ENCODE assay signal across 8 mouse cellular contexts in genomic region chrX:8096787-8097242, GRCm38 (mm10). TPM values are rescaled to one million over a fixed set of nuclear protein-coding genes. Genes with fewer than 3 reads are reported as not detected.
DNase-seq lines count a peak whose midpoint lies in the region; ATAC-seq lines count a peak whose summit lies in the region.

No protein-coding gene starts in this region.

- intact Hi-C loops in gastrocnemius, postnatal 14 days (cut with DNase I; ENCODE audit: low total_unique reads) = no loop called here
- intact Hi-C loops in left cerebral cortex, postnatal 10 days (cut with DNase I) = no loop called here

- DNase-seq in adrenal gland, adult (ENCODE audit: inconsistent age in 2 of 2, low spot score in 1 of 2) = peak; percentile 96 to 97
- DNase-seq in embryo, embryonic 10.5 days (ENCODE audit: low spot score) = peak; percentile 95
- DNase-seq in gastrocnemius, postnatal 14 days = peak; percentile 94
- peak; percentile 96 to 97 for DNase-seq in left cerebral cortex, postnatal 10 days (ENCODE audit: extremely low spot score in 1 of 2, low spot score in 2 of 2)
- peak; percentile 92 for DNase-seq in right cerebral cortex, postnatal 25 days
- DNase-seq in urinary bladder, postnatal 4 days (ENCODE audit: low spot score in 2 of 2) = peak; percentile 94

- ATAC-seq in inflammation-experienced regulatory T-cells, adult 6 months = peak; percentile 92
- ATAC-seq in megakaryocyte-erythroid progenitor cell, adult 5-6 weeks (replicated peaks; ENCODE audit: low FRiP score, low TSS enrichment, poor library complexity, severe bottlenecking) = peak; percentile 98

RNA-seq across cellular contexts. Expression of gene Was, which starts 6.5 kb away (rescaled TPM):
- total RNA-seq in gastrocnemius, postnatal 14 days (2021) = under 1 TPM; 0.84 to 0.93 TPM
- 10 to 100 TPM; 18.3 to 24.3 (median 22.3) TPM for polyA plus RNA-seq in inflammation-experienced regulatory T-cells, adult 6 months (2017; shearing (Covaris generic))
- total RNA-seq in left cerebral cortex, postnatal 10 days (2021) = 1 to 10 TPM; 1.4 to 1.5 TPM
- 39.5 and 46.0 TPM in 2 replicates for total RNA-seq in megakaryocyte-erythroid progenitor cell, adult 5-6 weeks (2014; fragmentation: Nextera tagmentation)
- 56.1 and 61.3 TPM in 2 replicates for total RNA-seq in megakaryocyte-erythroid progenitor cell, adult 5-6 weeks (2017)

RNA-seq across cellular contexts. Expression of gene Suv39h1, which starts 22.3 kb away (rescaled TPM):
- total RNA-seq in gastrocnemius, postnatal 14 days (2021) = 1 to 10 TPM; 5.2 to 5.5 TPM
- 10 to 100 TPM; 14.7 to 26.1 (median 20.7) TPM for polyA plus RNA-seq in inflammation-experienced regulatory T-cells, adult 6 months (2017; shearing (Covaris generic))
- total RNA-seq in left cerebral cortex, postnatal 10 days (2021) = 10 to 100 TPM; 34.3 to 36.7 TPM
- total RNA-seq in megakaryocyte-erythroid progenitor cell, adult 5-6 weeks (2014; fragmentation: Nextera tagmentation) = 79.0 and 89.2 TPM in 2 replicates
- total RNA-seq in megakaryocyte-erythroid progenitor cell, adult 5-6 weeks (2017) = 68.2 and 84.3 TPM in 2 replicates

RNA-seq across cellular contexts. Expression of gene Wdr13, which starts 35.9 kb away (rescaled TPM):
- 10 to 100 TPM; 19.6 to 20.6 TPM for total RNA-seq in gastrocnemius, postnatal 14 days (2021)
- polyA plus RNA-seq in inflammation-experienced regulatory T-cells, adult 6 months (2017; shearing (Covaris generic)) = 10 to 100 TPM; 13.8 to 20.4 (median 19.5) TPM
- total RNA-seq in left cerebral cortex, postnatal 10 days (2021) = 100 to 1,000 TPM; 231 to 242 TPM
- total RNA-seq in megakaryocyte-erythroid progenitor cell, adult 5-6 weeks (2014; fragmentation: Nextera tagmentation) = 23.0 TPM in 2 replicates
- 14.9 and 26.6 TPM in 2 replicates for total RNA-seq in megakaryocyte-erythroid progenitor cell, adult 5-6 weeks (2017)

RNA-seq across cellular contexts. Expression of gene Rbm3, which starts 48.9 kb away (rescaled TPM):
- total RNA-seq in gastrocnemius, postnatal 14 days (2021) = 100 to 1,000 TPM; 179 to 195 TPM
- 100 to 1,000 TPM; 601 to 807 (median 769) TPM for polyA plus RNA-seq in inflammation-experienced regulatory T-cells, adult 6 months (2017; shearing (Covaris generic))
- total RNA-seq in left cerebral cortex, postnatal 10 days (2021) = 100 to 1,000 TPM; 268 to 306 TPM
- total RNA-seq in megakaryocyte-erythroid progenitor cell, adult 5-6 weeks (2014; fragmentation: Nextera tagmentation) = 798 and 978 TPM in 2 replicates
- total RNA-seq in megakaryocyte-erythroid progenitor cell, adult 5-6 weeks (2017) = 1,469 and 1,492 TPM in 2 replicates

Comparison
In these comparisons a context has a peak if more than half of its experiments do, and no peak if none do; other contexts are left out.
1. Peak in every context shown above with its lines: DNase-seq and ATAC-seq.
2. RNA of gene Was, which starts 6.5 kb away (total RNA-seq): 39.5 to 61.3 TPM in megakaryocyte-erythroid progenitor cell, adult 5-6 weeks; 1.4 to 1.5 TPM in left cerebral cortex, postnatal 10 days and 0.84 to 0.93 TPM in gastrocnemius, postnatal 14 days; every median in the first group is over 10 times any median in the second.
3. RNA of gene Suv39h1, which starts 22.3 kb away (total RNA-seq): 68.2 to 89.2 TPM in megakaryocyte-erythroid progenitor cell, adult 5-6 weeks and 34.3 to 36.7 TPM in left cerebral cortex, postnatal 10 days; 5.2 to 5.5 TPM in gastrocnemius, postnatal 14 days; every median in the first group is over 4 times any median in the second.
4. RNA of gene Wdr13, which starts 35.9 kb away (total RNA-seq): 231 to 242 TPM in left cerebral cortex, postnatal 10 days; 14.9 to 26.6 TPM in megakaryocyte-erythroid progenitor cell, adult 5-6 weeks and 19.6 to 20.6 TPM in gastrocnemius, postnatal 14 days; every median in the first group is over 4 times any median in the second.